Mouse (Mus musculus): ENCODE results near the gene Wnt5b.

Gene Wnt5b

DNA sequence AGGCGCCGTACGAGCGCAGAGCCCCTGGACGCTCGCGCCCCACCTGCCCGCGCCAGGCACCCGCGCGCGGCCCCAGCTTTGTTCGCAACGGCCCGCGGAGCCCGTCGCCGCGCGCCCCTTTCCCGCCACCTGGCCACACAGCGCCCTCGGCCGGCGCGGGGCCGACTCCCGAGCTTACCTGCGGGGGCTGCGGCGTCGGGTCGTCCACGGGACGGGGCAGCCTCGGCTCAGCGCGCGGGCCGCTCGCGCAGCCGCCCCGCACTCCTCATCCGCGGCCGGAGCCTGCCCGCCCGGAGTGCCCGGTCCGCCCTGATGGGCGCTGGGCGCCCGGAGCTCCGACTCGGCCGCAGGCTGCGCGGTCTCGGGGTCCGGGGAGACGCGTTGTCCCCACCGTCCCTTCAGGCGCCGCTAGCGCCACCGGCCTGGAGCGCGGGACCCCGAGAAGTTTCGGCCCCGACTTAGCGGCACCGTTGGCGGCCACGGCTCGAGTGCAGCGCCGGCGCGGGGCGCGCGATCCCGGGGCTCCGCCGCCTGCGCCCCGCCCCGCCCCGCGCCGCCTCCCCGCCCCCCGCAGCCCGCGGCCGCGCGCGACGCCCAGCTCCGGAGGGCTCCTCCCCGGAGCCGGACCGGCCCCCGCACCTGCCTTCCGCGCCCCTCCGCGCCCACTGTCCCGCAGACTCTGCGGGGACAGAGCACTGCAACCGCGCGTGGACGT is at the start of gene Wnt5b:
TSS of gene Wnt5b (minus strand) at position 545 of the 715 bp plus-strand sequence.
- in situ Hi-C loops (cut with MboI, MseI), result loop anchor here (5.0 kb wide), 1 partner anchor 97 kb away; no protein-coding TSS in a partner anchor

DNA sequence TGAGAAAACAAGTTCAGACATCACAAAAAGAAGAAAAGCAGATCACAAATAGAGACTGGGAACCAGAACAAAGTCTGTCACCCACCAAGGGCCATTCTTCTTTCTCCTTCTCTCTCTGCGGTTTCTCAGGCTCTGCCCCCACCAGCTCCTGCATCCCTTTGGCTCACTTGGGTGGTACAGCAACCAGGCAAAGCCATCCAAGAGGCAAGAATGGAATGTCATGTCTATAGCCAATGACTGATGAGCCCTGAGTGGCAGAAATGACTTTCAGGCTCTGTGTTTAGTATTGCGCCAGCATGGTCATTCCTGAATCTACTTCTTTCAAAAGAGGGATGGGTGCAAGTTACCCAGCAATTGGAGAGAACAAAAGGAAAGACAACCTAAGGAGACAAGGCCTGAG is 46.7 kb upstream of the Wnt5b start:
- in situ Hi-C loops (cut with MboI, MseI), result no loop called here

DNA sequence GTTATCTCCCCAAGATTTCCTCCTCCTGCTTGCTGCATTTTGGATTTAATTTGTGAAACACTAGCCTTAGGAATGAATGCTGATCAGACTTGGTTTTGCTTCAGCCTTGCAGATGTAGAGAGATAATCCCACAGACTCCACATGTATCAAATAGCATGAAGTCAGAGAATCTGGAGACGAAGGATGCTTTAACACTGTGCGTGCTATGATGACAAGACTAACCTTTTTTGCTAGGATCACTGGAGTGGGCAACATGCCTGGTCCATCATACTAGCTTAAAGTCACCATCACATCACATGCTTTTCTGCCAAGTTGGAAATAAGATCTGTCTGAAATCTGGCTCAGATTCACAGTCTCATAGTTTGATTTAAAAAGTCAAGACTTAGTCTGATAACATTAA is 43.8 kb upstream of the Wnt5b start:
- in situ Hi-C loops (cut with MboI, MseI), result no loop called here

DNA sequence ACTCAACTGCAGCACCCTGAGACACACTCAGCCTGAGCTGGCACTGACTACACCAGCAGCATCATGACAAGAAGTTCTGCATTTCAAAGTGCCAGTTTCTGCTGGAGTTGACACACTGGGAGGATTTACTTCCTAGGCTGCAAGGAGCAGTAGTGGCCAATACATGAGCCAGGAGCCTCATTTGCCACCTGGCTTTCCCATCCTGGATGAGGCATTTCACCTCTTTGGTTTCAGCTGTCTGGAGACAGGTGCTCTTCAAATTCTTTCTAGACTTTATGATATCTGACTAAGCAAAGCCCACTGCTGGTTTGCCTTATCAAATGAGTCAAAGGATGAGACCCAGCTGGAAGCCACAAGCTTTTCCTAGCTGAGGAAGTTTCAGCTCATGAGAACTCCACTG is 43.3 kb upstream of the Wnt5b start:
- in situ Hi-C loops (cut with MboI, MseI), result no loop called here

DNA sequence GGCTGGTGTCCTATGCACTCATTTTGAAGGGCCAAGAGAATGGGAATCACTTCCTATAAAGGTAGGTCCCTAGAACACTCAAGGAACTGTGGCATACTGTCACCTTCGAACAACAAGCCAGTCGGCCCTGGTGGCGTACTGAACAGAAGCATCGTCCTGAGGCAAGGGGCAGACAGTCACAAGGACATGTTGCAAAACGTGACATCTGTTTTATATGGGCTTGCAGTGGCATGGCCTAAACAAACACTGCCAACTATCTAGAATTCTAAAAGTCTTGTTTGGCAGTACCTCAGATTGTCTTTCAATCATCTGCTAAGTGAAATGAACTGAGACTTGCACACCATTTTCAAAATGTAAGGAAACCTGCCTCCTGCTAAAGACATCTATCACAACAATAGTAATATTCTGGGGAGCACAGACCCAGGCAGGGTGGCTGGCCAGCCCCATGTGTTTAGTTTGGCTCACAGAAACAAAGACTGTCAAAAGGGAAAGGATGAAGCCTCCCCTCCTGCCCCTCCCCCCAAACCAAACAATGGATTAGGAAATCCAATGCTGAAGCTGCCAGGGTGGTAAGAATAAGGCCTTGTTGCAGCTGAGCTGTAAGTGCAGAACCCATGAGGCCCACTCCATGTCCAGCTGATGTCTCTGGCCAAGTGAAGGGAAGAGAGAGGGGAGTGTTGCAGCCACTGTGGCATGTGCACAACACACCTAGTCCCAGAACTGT is 41.7 kb upstream of the Wnt5b start:
- in situ Hi-C loops (cut with MboI, MseI), result no loop called here

DNA sequence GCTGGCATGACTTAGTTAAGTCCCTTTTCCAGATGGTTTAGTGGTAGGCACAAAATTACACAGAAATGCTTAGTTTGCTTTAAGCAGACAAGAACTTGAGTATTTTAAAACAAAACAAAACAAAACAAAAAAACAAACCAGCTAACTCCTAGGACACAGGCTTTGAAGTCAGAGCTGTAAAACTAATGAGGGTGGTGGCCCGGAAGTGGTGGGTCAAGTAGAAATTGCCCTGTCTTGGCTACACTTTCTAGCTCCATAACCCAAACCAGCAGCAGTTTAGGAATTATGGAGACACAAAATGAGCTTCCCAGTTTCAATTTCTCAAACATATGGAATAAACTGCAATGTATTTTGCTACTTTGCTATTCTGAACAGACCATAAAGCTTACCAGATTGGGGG is 39.9 kb upstream of the Wnt5b start:
- in situ Hi-C loops (cut with MboI, MseI), result no loop called here

DNA sequence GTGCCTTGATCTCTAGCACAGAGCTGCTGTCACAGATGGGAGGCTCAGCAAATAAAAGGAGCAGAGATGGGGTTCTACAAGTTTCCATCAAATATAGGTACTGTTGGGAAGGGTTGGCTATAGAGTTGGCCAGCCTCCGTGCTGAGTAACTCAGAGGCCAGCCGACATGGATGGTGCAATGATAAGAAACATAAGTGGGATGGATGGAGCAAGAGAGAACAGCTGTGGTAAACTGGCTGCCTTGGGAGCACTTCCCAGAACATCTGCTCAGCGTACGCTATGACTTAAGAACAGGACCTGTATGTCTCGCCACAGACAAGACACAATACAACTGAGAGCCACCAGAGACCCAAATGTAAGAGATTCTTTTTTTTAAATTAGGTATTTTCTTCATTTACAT is 39.0 kb upstream of the Wnt5b start:
- in situ Hi-C loops (cut with MboI, MseI), result no loop called here

DNA sequence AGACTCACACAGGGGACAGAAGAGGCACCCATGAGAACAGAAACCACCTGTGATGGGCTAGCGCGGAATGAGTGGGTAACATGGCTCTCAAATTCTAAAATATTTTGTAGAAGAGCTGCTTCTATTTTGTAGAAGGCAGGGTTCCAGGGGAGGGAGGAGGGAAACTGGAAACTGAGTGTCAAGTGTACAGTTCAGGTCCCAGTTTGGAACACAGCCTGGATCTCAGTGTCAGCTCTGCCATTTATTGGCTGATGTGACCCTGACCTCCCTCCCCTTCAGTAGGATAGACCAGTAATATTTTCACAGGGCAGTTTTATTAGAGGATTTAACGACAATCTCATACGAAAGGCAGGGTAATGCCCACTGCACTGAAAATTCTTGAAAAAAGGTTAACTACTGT is 32.6 kb upstream of the Wnt5b start:
- in situ Hi-C loops (cut with MboI, MseI), result no loop called here

DNA sequence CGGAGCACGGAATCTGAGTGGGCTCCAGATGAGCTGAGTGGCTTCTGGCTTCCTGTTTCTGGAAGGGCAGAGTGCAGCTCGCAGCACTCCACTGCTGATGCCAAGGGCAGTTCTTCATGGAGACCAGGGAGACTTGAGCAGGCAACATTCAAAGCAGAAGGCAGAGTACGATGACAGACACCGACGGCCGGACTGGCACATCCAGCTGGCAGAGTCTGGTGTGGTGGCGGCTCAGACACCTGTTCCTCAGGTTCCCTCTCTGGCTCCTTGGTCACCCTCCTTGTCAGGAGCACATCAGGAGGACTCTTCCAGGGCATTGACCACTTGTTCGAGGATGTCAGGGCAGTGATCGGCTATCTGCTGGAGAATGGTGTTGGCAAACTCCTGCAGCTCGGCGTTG is 31.2 kb upstream of the Wnt5b start:
- in situ Hi-C loops (cut with MboI, MseI), result no loop called here

DNA sequence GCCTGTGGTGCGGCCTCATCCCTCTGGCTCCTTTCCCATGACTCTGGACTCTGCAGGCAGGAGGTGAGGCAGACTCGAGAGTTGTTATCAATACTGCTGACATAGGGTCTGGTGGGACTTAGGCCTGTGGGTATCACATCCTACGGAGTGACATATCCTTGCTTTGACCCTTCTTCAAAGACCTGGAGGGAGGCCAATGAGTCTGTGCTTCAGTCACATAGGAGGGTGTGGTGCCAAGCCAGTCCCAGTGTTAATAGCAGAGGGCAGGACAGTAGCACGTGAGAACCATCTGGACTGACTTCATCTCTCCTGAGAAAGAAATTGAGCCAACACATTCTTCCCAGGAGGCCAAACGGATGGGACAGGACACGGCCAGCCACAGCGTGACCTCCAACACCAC is 28.1 kb upstream of the Wnt5b start:
- in situ Hi-C loops (cut with MboI, MseI), result no loop called here

DNA sequence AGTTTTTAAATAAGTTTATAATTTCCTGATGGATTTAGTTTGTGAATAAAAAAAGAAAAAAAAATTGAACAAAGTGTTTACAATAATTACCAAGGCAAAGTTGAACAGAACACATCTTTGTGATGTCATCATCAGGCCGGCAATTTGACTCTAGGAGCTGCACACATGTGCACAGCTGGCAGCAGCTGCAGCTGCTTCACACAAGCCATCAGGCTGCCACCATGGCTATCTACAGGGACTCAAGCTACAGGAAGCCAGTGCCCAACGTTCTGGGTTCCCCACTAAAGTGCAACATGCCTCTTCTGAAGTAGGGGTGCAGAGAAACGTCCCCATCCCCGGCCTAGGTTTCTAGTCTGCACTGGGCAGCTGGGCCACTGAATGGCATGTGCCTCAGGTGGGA is 26.6 kb upstream of the Wnt5b start:
- in situ Hi-C loops (cut with MboI, MseI), result no loop called here

DNA sequence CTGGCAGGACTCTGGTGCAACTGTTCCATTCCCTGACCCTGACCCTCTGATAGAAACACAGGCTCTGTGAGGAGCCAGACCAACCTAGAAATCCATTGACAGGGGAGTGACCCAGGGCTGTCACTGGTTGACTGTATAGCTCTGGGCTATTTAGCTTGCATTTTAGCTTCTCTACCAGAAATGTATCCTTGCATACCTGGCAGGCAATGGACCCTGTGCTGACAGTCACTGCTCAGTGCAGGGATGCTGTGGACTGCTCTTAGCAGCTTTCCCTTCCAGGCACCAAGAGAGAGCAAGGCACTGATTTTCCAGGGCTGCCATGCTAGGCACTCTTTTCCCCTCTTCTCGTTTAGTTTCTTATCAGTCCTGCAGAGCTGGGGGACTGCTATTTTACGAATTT is 24.2 kb upstream of the Wnt5b start:
- in situ Hi-C loops (cut with MboI, MseI), result no loop called here

DNA sequence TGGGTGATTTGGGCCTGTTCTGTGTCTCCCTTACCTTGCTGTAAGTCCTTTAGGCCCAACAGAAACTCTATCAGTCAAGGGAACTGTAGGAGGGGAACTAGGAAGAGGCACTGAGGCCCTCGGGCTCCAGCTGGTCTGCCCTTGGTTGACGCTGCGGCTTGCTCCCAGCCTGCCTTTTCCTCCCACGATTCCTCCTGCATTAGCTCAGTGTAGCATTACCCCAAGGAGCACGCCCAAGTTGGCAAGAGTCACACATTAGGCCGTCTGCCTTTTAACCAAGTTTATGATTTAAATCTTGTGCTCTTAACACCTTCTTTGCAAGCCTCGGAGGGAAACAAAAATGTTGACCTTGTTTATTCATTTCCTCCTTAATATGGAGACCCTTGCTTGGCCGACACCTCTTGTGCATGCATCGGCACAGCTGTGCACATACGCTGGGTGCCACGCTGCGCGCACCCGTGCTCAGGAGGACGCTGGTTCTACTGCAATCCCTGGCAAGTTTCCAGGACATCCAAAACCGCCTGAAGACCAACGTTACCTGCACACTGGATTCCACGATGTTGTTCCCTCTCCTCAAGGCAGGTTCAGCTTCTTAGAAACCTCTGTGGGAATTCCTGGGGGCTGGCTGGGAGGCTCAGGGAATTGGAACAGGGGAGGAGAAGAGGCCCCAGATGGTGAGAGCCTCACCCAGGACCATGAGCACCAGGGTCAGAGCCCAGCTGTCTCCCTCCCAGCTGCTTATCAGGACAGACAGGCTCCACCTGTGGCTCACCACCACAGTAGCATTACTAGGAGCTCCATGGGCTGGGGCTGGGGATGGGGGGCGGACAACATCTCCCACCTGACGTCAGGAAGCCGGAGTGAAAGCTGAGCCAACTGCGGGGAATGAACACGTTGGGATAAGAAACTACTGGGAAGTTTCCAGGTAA is 21.6 kb upstream of the Wnt5b start:
- in situ Hi-C loops (cut with MboI, MseI), result no loop called here

DNA sequence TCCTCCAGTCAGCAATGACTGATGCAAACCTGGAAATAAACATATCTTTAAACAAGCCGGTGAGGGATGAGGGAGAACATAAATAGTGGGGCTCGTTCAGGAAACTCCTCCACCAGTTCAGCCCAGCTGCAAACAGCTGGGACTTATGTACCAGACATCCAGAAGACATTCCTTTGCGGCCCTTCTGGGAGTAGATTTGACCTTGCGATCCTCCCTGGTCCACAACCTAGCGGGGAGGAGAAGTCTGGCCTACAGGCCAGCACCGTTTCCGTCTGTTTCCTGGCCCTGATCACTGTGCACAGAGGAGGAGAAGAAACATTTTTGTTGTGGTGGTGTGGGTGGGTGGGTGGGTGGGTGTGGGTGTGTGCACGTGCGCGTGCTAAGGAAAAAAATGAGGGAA is 18.4 kb upstream of the Wnt5b start:
- in situ Hi-C loops (cut with MboI, MseI), result no loop called here

DNA sequence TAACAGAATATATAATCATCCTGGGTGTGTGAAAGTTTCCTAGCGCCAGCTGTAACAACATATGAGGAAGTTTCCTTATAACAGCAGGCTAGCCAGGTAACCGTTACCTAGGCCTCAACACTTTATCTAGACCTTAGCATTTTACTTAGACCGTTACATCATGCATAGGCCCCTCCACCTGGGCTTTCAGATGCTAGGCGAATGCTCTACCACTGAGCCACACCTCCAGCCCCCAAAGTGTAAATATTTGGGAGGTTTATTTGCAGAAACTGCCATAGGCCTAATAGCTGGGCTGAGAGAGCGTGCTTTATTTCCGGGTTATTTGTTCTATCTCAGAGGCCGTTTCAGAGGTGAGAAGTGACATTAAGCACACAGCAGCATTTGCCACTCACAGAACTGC is 14.7 kb upstream of the Wnt5b start:
- in situ Hi-C loops (cut with MboI, MseI), result no loop called here

DNA sequence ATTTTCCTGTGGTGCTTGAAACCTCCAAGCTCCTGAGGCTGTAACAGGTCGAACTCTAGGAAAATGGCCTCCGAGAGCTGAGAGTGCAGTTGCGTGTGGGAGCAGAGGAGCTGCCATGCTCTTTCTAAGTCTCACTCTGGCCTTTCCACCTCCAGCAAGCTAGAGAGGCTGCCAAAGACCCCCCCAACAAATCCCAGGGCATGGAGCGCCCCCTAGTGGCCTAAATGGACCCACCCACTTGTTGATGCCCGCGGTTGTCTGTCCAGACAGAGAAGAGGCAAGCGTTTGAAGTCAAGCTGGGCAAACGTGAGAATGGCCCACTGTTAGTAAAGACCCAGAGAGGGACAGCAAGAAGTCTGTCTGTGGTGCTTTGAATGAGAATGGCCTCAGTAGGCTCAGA is 10.3 kb upstream of the Wnt5b start:
- in situ Hi-C loops (cut with MboI, MseI), result no loop called here

DNA sequence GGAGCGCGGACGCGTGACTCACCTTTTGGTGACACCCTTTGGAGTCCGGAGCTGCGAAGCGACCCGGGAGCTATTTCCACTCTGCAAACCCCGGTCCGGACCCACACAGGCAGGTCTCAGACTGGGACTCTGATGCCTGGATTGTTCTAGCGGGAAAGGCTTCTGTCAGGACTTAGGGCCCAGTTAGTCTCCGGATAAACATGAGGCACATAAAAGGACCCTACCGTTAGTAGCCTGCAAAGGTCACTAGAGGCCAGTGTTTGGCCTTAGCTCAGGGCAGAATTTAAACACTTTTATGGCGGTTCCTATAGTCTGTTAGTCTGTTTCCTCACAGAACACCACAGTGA is 344 bp upstream of the Wnt5b start:
- in situ Hi-C loops (cut with MboI, MseI), result loop anchor here (5.0 kb wide), 1 partner anchor 97 kb away; no protein-coding TSS in a partner anchor

DNA sequence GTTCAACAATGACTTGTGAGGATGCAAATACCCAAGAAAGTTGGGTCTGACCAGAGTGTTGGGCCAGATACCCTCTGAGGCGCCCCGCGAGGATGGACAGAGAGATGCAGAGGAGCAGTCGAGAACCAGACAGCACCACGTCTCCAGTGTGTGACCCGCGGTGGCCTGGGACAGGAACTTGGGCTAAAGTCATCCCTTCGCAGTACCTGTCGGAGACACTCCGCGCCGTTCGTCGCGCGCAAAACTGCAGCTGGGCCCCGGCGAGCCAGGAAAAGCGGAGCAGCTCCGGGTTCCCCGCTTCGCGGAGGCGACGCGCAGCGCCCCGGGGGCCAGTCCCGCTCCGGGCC is 718 bp downstream of the Wnt5b start:
- in situ Hi-C loops (cut with MboI, MseI), result loop anchor here (5.0 kb wide), 1 partner anchor 96 kb away; no protein-coding TSS in a partner anchor

DNA sequence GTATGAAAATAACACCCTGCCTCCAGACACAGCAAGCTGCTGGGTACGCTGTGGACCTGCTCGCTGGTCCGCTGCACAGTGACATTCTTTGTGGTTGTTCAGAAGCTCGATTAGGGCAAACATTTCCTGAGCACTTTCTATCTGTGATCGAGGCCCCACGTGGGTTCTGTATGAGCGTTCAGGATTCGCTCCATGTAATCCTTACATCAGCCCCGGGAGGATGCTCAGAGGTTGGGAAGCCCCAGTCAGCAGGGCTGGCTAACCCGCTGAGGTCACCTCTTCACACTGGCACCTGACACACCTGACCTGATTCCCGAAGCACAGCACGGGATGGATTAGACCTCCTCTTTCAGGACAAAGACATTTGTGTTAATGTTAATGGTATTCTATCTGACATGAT is 8.3 kb downstream of the Wnt5b start:
- in situ Hi-C loops (cut with MboI, MseI), result no loop called here

DNA sequence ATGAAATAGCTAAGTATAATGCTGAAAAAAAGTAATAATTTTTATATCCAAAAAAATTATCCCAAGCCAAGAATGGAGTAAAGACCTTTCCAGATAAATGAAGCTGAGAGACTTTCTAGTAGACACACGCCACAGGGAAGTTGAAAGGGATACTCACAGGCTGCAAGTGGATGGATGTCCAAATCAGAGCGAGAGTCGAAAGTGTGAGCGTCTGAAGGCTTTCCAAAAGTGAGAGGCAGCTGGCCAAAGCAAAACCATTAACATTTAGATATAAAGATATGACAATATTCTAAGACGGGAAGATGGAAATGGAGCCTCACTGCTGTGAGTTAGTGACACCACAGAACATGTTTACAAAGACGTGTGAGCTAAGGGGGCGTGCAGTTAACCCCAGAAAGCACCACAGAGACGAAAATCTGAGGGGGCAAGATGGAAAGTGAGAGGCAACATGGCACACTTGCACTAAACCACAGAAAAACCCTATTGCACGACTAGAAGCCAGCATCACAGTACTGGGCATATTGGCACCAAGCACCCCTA is 10.9 kb downstream of the Wnt5b start:
- in situ Hi-C loops (cut with MboI, MseI), result no loop called here

DNA sequence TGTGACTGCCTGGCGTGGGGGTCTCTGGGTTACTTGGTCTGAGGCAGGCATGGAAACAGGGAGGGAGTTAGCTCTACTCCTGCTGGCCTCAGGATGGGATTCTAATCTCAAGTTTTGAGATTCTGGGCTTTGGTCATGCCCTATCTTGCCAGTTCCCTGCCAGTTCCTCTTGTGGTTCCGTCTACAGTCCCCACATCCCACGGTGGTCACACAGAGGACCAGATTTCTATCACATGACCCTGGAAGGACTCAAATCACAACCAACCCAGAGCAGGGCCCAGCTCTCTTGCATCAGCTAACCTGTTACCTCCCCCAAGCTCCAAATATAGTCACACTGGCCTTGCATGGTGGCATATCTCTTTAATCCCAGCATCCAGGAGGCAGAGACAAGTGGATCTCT is 14.5 kb downstream of the Wnt5b start:
- in situ Hi-C loops (cut with MboI, MseI), result no loop called here

DNA sequence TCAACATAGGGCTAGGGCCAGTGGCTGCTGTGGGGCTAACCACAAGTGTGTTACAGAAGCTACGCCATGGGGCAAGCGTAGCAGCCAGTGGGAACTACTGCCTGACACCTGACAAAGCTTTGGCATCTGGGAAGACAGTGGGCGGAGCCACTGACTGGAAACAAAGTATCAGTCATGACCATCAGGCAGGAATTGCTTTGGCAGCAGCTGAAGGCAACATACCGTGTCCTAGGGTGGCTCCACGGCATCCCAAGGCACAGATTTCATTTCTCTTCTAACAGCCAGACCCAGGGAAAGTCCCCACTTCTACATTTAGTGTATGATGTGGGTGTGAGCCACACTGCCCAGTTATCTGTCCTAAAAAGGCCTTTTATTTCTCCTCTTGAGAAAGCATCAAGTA is 17.6 kb downstream of the Wnt5b start:
- in situ Hi-C loops (cut with MboI, MseI), result no loop called here
